Mouse (Mus musculus) urinary bladder, adult 18-20 months (tissue): Measurements from ENCODE around the gene Myo19.
A peak's percentile ranks its signal among the peaks of the same experiment; 100 is the strongest.

ENCODE experiments used
- DNase-seq, 2 experiments: peaks; one replicate each; pipeline ENCODE4 v3.0.0; 2022; ENCODE audit warnings: low spot score in 2 of 2, mixed read lengths in 2 of 2

Myo19 gene

DNA sequence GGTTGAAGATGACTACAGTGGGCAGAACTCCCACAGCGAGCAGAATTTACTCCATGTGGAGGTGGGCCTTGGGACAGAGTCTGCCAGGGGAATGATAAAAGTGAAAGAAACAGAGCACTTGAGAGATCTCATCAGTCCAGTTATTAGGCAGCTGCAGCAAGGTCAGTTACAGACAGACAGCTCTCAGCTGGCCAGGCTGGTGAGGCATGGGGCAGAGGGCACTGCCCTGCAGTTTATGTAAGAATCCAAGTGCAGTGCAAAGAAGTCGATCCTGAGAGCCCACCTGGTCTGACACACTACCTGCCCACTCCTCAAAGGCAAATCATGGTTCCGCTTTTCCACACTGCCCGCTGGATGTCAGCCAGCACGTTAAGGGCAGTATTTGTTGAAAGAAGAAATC lies 6.3 kb downstream of the Myo19 start:
- no peak for DNase-seq

DNA sequence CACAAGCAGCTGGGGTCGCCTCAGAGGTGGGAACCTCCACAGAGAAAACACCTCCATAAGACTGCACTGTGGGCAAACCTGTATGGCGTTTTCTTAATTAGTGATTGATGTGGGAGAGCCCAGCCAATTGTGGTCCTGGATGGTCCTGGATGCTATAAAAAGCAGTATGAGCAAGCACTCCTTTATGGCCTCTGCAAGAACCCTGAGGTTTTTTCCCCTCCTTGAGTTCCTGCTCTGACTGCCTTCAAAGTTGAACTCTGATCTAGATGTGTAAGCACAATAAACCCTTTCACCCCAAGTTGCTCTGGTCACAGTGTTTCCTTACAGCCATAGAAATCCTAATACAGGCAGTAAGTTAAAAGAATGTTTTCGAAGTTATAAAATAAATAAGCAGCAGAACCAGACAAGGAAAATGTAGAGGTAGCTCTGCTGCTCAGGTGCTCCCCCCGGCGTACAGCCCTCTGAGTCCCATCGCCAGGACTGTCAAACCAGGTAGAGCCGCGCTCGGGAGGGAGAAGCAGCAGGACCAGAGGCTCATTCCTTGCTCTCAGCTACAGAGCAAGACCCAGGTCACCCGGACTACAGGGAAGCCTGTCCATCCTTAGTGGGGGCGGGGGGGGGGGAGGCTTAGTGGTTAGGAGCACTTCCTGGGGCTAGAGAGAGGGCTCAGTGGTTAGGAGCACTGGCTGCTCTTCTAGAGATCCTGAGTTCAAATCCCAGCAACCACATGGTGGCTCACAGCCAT lies 7.0 kb downstream of the Myo19 start:
- no peak for DNase-seq

GRCm38 (mm10) chr11:84888025-84888424 lies 8.1 kb downstream of the Myo19 start:
- DNase-seq, result no peak

DNA sequence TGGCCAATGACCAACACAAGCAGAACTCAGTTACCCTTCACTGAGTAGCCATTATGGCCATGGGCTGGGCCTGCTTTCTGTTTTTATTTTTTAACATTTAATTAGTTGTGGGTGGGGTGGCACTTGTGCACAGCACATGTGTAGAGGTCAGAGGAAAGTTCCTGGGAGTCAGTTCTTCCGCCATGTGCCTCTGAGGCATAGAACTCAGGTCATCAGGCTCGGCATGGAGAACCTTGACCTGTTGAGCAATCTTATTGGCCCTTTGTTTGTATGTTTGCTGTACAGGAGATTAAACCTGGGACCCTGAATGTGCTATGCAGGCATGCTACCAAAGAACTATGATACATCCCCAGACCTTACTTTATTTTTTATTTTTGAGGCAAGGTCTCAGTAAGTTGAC lies 9.5 kb downstream of the Myo19 start:
- no peak for DNase-seq

DNA sequence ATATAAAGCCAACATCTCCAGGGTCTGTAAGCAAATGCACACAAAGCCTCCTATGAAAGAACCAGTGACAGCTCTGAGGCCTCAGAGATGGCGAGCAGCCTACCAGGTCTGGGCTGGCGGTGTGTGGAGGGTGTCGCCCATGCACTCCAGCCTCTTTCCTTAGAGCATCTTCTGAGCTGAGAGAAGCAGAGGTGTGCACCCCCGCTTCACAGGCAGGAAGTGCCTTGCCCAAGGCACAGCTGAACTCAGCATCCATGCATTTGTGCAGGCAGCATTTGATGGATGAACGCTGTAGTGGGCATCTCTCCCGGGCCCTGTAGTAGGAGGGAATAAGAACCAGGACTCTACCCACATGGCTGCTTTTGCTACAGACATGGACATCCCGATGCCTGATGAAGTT lies 11.8 kb downstream of the Myo19 start:
- DNase-seq, result no peak

DNA sequence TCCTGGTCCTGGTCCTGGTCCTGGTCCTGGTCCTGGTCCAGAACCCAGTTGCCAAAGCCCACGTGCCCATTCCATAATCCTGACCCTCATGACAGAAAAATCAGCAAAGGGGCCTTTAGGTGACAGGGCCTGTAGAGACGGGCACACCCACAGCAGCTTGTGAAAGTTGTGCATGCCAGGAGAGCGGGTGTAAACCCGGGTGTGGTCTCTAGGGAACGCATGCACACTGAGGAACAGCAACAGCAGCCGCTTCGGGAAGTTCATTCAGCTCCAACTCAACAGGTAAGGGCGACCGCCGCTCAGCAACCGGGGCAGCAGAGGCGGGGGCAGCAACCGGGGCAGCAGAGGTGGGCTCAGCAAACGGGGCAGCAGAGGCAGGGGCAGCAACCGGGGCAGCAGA lies 13.2 kb downstream of the Myo19 start:
- DNase-seq, result no peak

DNA sequence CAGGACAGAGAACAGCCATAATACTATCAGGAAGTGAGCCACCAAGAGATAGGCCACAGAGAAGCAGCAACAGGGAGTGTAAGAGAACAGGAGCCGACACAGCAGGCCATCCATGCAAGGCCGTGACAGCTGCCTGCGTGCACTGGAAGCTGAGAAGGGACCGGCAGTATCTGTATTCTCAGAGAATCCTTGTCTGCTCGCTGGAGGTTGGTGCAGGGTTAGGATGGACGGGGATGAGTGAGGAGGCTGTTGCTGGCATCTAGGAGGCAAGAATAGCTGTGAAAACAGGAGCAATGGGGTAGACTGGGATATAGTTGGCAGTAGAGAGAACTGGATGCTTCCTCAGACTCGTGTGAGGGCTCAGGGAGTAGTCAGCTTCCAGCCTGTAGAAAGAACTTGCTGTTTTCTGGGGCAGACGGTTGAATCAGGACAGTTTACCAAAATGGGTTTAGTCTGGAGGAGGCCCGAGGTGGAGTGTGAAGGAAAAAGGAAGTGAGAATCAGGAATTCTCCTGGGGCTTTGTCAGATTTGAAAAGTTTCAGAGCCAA lies 24.7 kb downstream of the Myo19 start:
- DNase-seq, result no peak

DNA sequence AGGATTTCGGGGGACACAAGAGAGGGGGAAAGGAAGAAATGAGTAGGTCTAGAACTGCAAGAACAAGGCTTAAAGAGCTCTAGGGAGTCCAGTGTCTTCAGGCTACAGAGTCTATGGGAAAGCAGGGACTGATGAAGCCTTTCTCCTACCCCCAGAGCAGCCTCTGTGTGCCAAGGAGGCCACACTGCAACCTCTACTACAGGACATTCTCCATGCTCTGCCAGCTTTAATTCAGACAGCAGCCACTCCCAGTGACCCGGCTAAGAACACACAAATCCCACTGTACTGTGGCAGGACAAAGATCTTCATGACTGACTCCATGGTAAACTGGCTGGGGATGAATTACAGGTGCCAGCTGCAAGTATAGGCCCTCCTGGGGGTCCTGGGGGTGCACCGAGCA lies 27.1 kb downstream of the Myo19 start:
- no peak for DNase-seq

- no peak for DNase-seq
Observed at GRCm38 (mm10) chr11:84908480-84908879, 28.5 kb downstream of the Myo19 start.

- DNase-seq, result no peak
Observed at GRCm38 (mm10) chr11:84910411-84910810, 30.5 kb downstream of the Myo19 start.

DNA sequence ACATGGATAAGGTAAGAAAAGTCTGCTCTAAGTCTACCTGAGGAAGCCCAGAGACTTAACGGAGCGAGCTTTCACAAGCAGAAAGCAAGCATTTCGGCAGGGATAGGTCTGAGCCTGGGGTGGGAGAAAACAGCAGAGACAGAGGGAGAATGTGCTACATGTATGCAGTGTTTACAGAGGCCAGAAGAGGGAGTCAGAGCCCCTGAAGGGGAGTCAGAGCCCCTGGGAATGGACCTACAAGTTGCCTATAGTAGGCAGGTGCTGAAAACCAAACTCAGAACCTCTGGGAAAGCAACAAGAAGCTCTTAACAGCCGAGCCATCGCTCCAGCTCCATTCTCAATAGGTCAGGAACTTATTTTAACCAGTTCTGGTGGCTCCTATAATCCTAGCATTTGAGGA lies 34.7 kb downstream of the Myo19 start:
- no peak for DNase-seq

- peak; percentile 59 to 74 for DNase-seq
Observed at GRCm38 (mm10) chr11:84916053-84916702, 36.2 kb downstream of the Myo19 start, which contains the start of gene Znhit3. Gene Znhit3, minus strand, starts transcription at chr11:84916366.

GRCm38 (mm10) chr11:84916703-84917300 lies 36.9 kb downstream of the Myo19 start:
- no peak for DNase-seq

GRCm38 (mm10) chr11:84918425-84918824 lies 38.5 kb downstream of the Myo19 start:
- peak; percentile 55 to 76 for DNase-seq

GRCm38 (mm10) chr11:84919276-84919675 lies 39.3 kb downstream of the Myo19 start:
- DNase-seq, result peak in 1 of 2 experiments; percentile 23

DNA sequence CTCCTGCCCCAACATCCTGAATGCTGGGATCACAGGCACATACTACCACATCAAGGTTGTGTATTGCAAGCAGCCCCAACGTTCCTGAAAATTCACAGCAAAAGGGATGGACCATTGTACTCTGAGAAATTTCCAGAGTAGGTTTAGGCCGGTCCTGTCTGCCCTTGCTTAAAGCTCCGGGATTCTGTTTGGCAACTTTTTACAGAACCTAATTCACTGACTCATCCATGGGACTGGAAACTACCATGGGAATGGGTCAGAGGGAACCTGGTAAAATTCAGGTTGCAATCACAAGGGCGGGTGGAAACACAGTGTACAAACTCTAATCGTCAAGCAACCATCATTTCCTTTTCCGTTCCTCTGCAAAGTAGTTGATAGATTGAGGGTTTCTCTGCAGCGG lies 40.0 kb downstream of the Myo19 start:
- DNase-seq, result no peak

- no peak for DNase-seq
Observed at GRCm38 (mm10) chr11:84920981-84921380, 41.0 kb downstream of the Myo19 start.

DNA sequence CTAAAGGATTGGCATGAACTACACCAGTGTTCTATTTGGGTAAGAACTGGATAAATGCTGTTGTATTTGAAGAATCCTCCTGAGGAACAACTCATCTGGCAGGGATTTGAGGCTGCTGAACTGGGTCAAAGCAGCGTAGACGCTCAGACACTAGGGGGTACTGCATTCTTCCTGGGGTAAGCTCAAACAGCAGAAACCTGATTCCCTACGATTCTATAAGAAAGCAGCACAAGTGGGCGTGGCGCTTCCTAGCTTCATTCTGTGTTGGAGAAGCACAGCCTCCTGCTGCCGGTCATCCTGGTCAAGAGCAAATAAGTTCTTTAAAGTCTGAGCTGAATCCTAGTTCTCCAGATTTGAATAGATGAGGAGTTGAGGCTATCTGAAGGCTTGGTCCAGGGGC lies 52.3 kb downstream of the Myo19 start:
- DNase-seq, result no peak

- no peak for DNase-seq
Observed at GRCm38 (mm10) chr11:84939508-84940053, 59.6 kb downstream of the Myo19 start.

- no peak for DNase-seq
Observed at GRCm38 (mm10) chr11:84940140-84940539, 60.2 kb downstream of the Myo19 start.

DNA sequence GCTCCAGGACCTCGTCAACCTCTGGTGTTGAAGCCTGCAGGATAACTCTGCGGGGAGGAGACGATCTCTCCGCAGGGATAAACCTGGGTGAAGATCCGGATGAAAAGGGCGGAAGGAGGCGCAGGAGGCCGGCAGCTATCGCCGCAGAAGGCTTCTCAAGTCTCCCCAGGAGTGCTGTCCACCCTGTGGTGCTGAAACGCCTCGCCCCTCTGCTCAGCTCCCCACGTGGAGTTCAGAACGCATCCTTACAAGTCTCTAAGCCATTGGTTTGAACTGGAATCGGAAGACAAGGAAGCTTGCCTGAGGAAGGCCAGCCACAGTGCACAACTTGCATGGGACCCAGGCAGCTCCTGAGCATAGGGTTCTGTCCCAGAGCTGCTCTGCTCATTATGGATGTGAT lies 64.0 kb downstream of the Myo19 start:
- DNase-seq, result peak; percentile 7 to 33

- DNase-seq, result no peak
Observed at GRCm38 (mm10) chr11:84944639-84945435, 64.9 kb downstream of the Myo19 start.
